Mouse (Mus musculus) midbrain, embryonic 12.5 days (tissue): ENCODE data around the gene Cables2. TPM values are rescaled to one million over a fixed set of nuclear protein-coding genes. Genes with fewer than 3 reads are reported as not detected.
"Not testable (repeated sequence)": the region's sequence is repeated elsewhere in the genome, so short reads cannot be mapped to it uniquely, and the experiment has no call there.

Experiments used
- ATAC-seq: fragments of 200-750 bp; cut with Nextera tagmentation; 2 replicates; pipeline ENCODE4 v1.8.0; 2017; ENCODE audit warnings: low read depth, moderate TSS enrichment, moderate library complexity; ENCODE audit not compliant: low FRiP score
- H3K27ac ChIP-seq: fragments of 300-500 bp; sonication (generic); replicated peaks from 2 replicates; pipeline ENCODE4 v1.5.1; 2016; ENCODE audit warnings: mild to moderate bottlenecking
- H3K27me3 ChIP-seq: fragments of 300-500 bp; sonication (generic); 2 replicates; pipeline ENCODE4 v1.6.1; 2016; ENCODE audit warnings: mild to moderate bottlenecking
- H3K36me3 ChIP-seq: fragments of 300-500 bp; sonication (generic); 2 replicates; pipeline ENCODE4 v1.6.1; 2016
- H3K4me1 ChIP-seq: fragments of 300-500 bp; sonication (generic); 2 replicates; pipeline ENCODE4 v1.6.1; 2016
- H3K4me2 ChIP-seq: fragments of 300-500 bp; sonication (generic); replicated peaks from 2 replicates; pipeline ENCODE4 v1.6.1; 2016; ENCODE audit warnings: mild to moderate bottlenecking, moderate library complexity
- H3K4me3 ChIP-seq: fragments of 300-500 bp; sonication (generic); 2 replicates; pipeline ENCODE4 v1.5.1; 2016; ENCODE audit warnings: mild to moderate bottlenecking
- H3K9ac ChIP-seq: fragments of 300-500 bp; sonication (generic); replicated peaks from 2 replicates; pipeline ENCODE4 v1.6.1; 2016; ENCODE audit warnings: mild to moderate bottlenecking, moderate library complexity
- H3K9me3 ChIP-seq: fragments of 300-500 bp; sonication (generic); 2 replicates; pipeline ENCODE4 v1.6.1; 2016; ENCODE audit warnings: mild to moderate bottlenecking
- WGBS: fragments of 180-500 bp; shearing (Covaris S2); methylation state at CpG from one replicate; pipeline ENCODE4 v1.1.7; 2016; 5-methylcytosine and 5-hydroxymethylcytosine counted together
- polyA plus RNA-seq: library from polyadenylated mRNA; unstranded; fragments of >200 nt; fragmentation: Nextera tagmentation; extraction: Ambion mirVana; gene quantifications from 2 replicates; pipeline ENCODE4 v1.2.1, GENCODE M21; 2016

Cables2 gene
- polyA plus RNA-seq, 1 experiment from 2014 or later = 22.3 TPM

- Histone ChIP-seq H3K27ac (no peak overlapping the region), H3K4me3 (no peak overlapping the region), H3K27me3 (no peaks in the 10 kb centered on the region), H3K36me3 (peaks cover 64% of the 10 kb centered on the region), H3K9me3 (no peaks in the 10 kb centered on the region), H3K4me1 (peaks cover 14% of the 10 kb centered on the region), H3K9ac (no peak overlapping the region), H3K4me2 (no peak overlapping the region)
- WGBS = 66% methylated on average over 8 of the region's 8 CpGs
- no peak for ATAC-seq
Measured at GRCm38 (mm10) chr2:180260610-180261480, 12.5 kb downstream of the Cables2 start.

GRCm38 (mm10) chr2:180259826-180260609 is 13.3 kb downstream of the Cables2 start:
- Histone ChIP-seq H3K36me3 (peaks cover 60% of the 10 kb centered on the region), H3K4me1 (peaks cover 15% of the 10 kb centered on the region)
- not testable (repeated sequence) for H3K4me2 ChIP-seq, ATAC-seq, H3K9me3 ChIP-seq, H3K27ac ChIP-seq, H3K27me3 ChIP-seq, H3K9ac ChIP-seq, H3K4me3 ChIP-seq
- WGBS = 72% methylated on average over 17 of the region's 17 CpGs

- not testable (repeated sequence) for ATAC-seq, H3K27ac ChIP-seq, H3K27me3 ChIP-seq, H3K9me3 ChIP-seq, H3K4me2 ChIP-seq, H3K9ac ChIP-seq, H3K4me3 ChIP-seq
- Histone ChIP-seq H3K36me3 (peaks cover 57% of the 10 kb centered on the region), H3K4me1 (peaks cover 15% of the 10 kb centered on the region)
- WGBS = 82% methylated on average over 10 of the region's 10 CpGs
Measured at GRCm38 (mm10) chr2:180258951-180259484, 14.3 kb downstream of the Cables2 start.

GRCm38 (mm10) chr2:180257963-180258865 is 15.1 kb downstream of the Cables2 start:
- H3K27ac ChIP-seq = peak overlapping the region; percentile 95
- peaks cover 15% of the 10 kb centered on the region for H3K4me1 ChIP-seq
- no peaks in the 10 kb centered on the region for H3K27me3 ChIP-seq
- peak overlapping the region; percentile 65 for H3K4me2 ChIP-seq
- H3K36me3 ChIP-seq = peaks cover 49% of the 10 kb centered on the region
- ATAC-seq = no peak
- no peaks in the 10 kb centered on the region for H3K9me3 ChIP-seq
- WGBS = 55% methylated on average over 11 of the region's 11 CpGs
- H3K4me3 ChIP-seq = peak overlapping the region; percentile 88
- H3K9ac ChIP-seq = peak overlapping the region; percentile 92

GRCm38 (mm10) chr2:180257001-180257521 is 16.2 kb downstream of the Cables2 start, which contains the start of gene Rps21:
Gene Rps21, plus strand, starts transcription at chr2:180257377.
- peak; percentile 96 for ATAC-seq

GRCm38 (mm10) chr2:180256296-180257000 is 16.8 kb downstream of the Cables2 start:
- peak overlapping the region; percentile 89 for H3K4me2 ChIP-seq
- peak overlapping the region; percentile 88 for H3K4me3 ChIP-seq
- H3K9me3 ChIP-seq = no peaks in the 10 kb centered on the region
- H3K27ac ChIP-seq = peak overlapping the region; percentile 95
- H3K4me1 ChIP-seq = peaks cover 15% of the 10 kb centered on the region
- WGBS = 25% methylated on average over 26 of the region's 26 CpGs
- no peaks in the 10 kb centered on the region for H3K27me3 ChIP-seq
- peaks cover 31% of the 10 kb centered on the region for H3K36me3 ChIP-seq
- peak; percentile 70 for ATAC-seq
- peak overlapping the region; percentile 89 for H3K9ac ChIP-seq

More at GRCm38 (mm10) chr2:180257001-180257521, 16.2 kb downstream of the Cables2 start, which contains the start of gene Rps21:
- Histone ChIP-seq H3K9ac (peak within 1 kb of the TSS; percentile 92), H3K9me3 (no peaks in the 10 kb centered on the region), H3K4me1 (peaks cover 15% of the 10 kb centered on the region), H3K27me3 (no peaks in the 10 kb centered on the region), H3K4me3 (peak within 1 kb of the TSS; percentile 88), H3K27ac (peak within 1 kb of the TSS; percentile 95), H3K36me3 (peaks cover 38% of the 10 kb centered on the region), H3K4me2 (peak within 1 kb of the TSS; percentile 89)
- 1% methylated on average over 38 of the region's 38 CpGs for WGBS

GRCm38 (mm10) chr2:180255701-180256100 is 17.6 kb downstream of the Cables2 start:
- WGBS = 95% methylated on average over 9 of the region's 9 CpGs
- Histone ChIP-seq H3K27ac (no peak overlapping the region), H3K36me3 (peaks cover 24% of the 10 kb centered on the region), H3K9ac (no peak overlapping the region), H3K4me2 (peak overlapping the region; percentile 89), H3K27me3 (no peaks in the 10 kb centered on the region), H3K4me3 (peak overlapping the region; percentile 88), H3K4me1 (peaks cover 15% of the 10 kb centered on the region), H3K9me3 (no peaks in the 10 kb centered on the region)
- no peak for ATAC-seq

GRCm38 (mm10) chr2:180254436-180255209 is 18.7 kb downstream of the Cables2 start:
- ATAC-seq = no peak
- Histone ChIP-seq H3K27ac (no peak overlapping the region), H3K4me3 (no peak overlapping the region), H3K4me1 (peaks cover 15% of the 10 kb centered on the region), H3K4me2 (no peak overlapping the region), H3K36me3 (peaks cover 13% of the 10 kb centered on the region), H3K9ac (no peak overlapping the region), H3K9me3 (no peaks in the 10 kb centered on the region), H3K27me3 (no peaks in the 10 kb centered on the region)
- 94% methylated on average over 5 of the region's 5 CpGs for WGBS

GRCm38 (mm10) chr2:180251838-180252237 is 21.5 kb downstream of the Cables2 start:
- H3K4me1 ChIP-seq = peaks cover 7% of the 10 kb centered on the region
- no peak overlapping the region for H3K4me3 ChIP-seq
- ATAC-seq = peak; percentile 31; the same call in 1 of the 2 replicates
- no peaks in the 10 kb centered on the region for H3K27me3 ChIP-seq
- H3K9ac ChIP-seq = no peak overlapping the region
- no peak overlapping the region for H3K27ac ChIP-seq
- WGBS = 41% methylated on average over 3 of the region's 3 CpGs
- H3K4me2 ChIP-seq = no peak overlapping the region
- no peaks in the 10 kb centered on the region for H3K36me3 ChIP-seq
- no peaks in the 10 kb centered on the region for H3K9me3 ChIP-seq
